Mouse (Mus musculus): ENCODE measurements at regions not wholly inside any gene's neighbourhood (a gene's known extent, or its start where the extent isn't known, plus 50 kb on each side); places are given as distances from the start of the nearest gene placed in this dataset.
"Not testable (repeated sequence)": the region's sequence is repeated elsewhere in the genome, so short reads cannot be mapped to it uniquely, and the experiment has no call there.

GRCm38 (mm10) chr16:73279951-73280350 is 971.8 kb downstream of the Robo1 start:
- in situ Hi-C loops (cut with MboI; ENCODE audit: low pct_unique_long_range_greater_than_20kb), result no loop called here
- no peak for ATAC-seq
- no peak for DNase-seq (ENCODE audit: low read depth, low spot score)
- CTCF ChIA-PET, result no interaction called here
- H3K27me3 ChIP-seq, result no peaks in the 10 kb centered on the region
- no peak for TF ChIP-seq CTCF (IDR thresholded peaks at IDR 0.05)
- POLR2A ChIA-PET, result no interaction called here

DNA sequence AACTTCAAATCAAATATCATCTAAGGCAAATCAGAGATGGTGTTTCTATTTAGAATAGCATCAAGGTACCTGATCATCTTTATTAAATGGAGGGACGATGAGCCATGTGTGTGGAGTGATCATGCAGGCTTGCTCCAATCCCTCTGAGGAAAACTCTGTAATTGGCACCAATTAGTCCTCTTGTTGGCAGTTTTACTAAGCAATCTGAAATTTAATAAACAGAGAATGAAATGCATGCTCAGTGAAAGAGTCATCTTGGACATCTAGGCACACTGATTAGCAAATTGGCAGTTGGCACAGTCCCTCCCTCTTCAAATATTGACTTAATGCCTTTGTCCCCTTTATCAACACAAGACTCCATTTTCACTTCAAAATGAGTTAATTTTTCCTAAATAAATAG is 951.6 kb downstream of the Robo1 start:
- in situ Hi-C loops (cut with MboI; ENCODE audit: low pct_unique_long_range_greater_than_20kb), result no loop called here
- no peak for DNase-seq (ENCODE audit: low read depth, low spot score)
- ChIA-PET POLR2A (no interaction called here), CTCF (no interaction called here)
- no peak for TF ChIP-seq CTCF (IDR thresholded peaks at IDR 0.05)
- H3K27me3 ChIP-seq, result no peaks in the 10 kb centered on the region
- ATAC-seq, result no peak

DNA sequence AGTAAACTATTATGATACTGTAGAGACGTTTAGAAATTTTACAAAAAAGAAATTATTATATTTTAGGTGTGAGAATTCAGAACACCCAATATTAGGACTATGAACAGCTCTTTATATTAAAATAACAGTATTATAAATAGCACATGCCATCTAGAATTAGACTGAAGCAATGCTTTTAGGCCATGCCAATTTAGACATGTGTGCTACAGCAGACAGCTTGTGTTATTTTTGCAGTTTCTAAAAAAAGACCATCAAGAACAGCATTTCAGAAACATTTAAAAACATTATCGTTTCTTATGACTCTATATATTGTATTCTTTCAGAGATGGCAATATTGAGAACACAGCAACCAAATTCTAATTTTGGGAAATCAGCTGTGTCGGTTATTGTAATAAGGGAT is 951.2 kb downstream of the Robo1 start:
- no peak for TF ChIP-seq CTCF (IDR thresholded peaks at IDR 0.05)
- ChIA-PET POLR2A (no interaction called here), CTCF (no interaction called here)
- in situ Hi-C loops (cut with MboI; ENCODE audit: low pct_unique_long_range_greater_than_20kb), result no loop called here
- no peak for DNase-seq (ENCODE audit: low read depth, low spot score)
- no peaks in the 10 kb centered on the region for H3K27me3 ChIP-seq
- no peak for ATAC-seq

DNA sequence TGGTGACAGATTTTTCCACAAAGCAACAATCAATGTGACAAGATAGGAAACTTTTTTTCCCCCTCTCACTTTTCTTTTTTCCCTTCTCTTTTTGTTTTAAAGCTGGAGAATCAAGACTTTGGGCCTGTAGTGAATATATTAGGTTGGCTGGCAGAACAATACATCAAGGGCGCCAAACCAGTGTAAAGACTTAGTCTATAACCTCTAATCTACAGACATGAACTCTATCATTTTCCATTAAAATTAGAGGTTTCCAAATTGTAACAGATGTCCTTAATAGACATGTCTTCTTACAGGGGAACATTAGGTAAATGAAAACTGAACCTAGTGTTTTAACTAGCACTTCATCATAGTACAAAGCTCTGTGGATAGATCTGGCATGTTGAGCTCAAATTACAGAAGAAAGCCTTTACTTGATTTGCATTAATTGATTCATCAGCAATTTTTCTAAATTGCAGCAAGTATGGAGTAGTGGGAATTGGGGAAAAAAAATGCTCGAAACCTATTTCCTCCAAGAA is 937.0 kb downstream of the Robo1 start:
- in situ Hi-C loops (cut with MboI; ENCODE audit: low pct_unique_long_range_greater_than_20kb), result no loop called here
- ChIA-PET POLR2A (no interaction called here), CTCF (no interaction called here)
- TF ChIP-seq CTCF (IDR thresholded peaks at IDR 0.05), result no peak
- DNase-seq (ENCODE audit: low read depth, low spot score), result no peak
- no peak for ATAC-seq
- no peaks in the 10 kb centered on the region for H3K27me3 ChIP-seq

- ChIA-PET CTCF (interaction anchor here (0.9 kb wide), 1 partner anchor 8 kb away, joined by 3 read pairs; no protein-coding TSS in a partner anchor), POLR2A (interaction anchor here (0.7 kb wide), 1 partner anchor 1598 kb away, joined by 3 read pairs; no protein-coding TSS in a partner anchor)
- TF ChIP-seq CTCF (IDR thresholded peaks at IDR 0.05), result no peak
- no peak for DNase-seq (ENCODE audit: low read depth, low spot score)
- ATAC-seq, result no peak
- H3K27me3 ChIP-seq, result no peaks in the 10 kb centered on the region
- in situ Hi-C loops (cut with MboI; ENCODE audit: low pct_unique_long_range_greater_than_20kb), result no loop called here
These were observed 922.5 kb downstream of the Robo1 start for GRCm38 (mm10) chr16:73230599-73230998.

GRCm38 (mm10) chr16:73217555-73217954 is 909.4 kb downstream of the Robo1 start:
- in situ Hi-C loops (cut with MboI; ENCODE audit: low pct_unique_long_range_greater_than_20kb), result no loop called here
- POLR2A ChIA-PET, result no interaction called here
- no peaks in the 10 kb centered on the region for H3K27me3 ChIP-seq
- DNase-seq (ENCODE audit: low read depth, low spot score), result no peak
- no peak for TF ChIP-seq CTCF (IDR thresholded peaks at IDR 0.05)
- no peak for ATAC-seq
- CTCF ChIA-PET, result no interaction called here

DNA sequence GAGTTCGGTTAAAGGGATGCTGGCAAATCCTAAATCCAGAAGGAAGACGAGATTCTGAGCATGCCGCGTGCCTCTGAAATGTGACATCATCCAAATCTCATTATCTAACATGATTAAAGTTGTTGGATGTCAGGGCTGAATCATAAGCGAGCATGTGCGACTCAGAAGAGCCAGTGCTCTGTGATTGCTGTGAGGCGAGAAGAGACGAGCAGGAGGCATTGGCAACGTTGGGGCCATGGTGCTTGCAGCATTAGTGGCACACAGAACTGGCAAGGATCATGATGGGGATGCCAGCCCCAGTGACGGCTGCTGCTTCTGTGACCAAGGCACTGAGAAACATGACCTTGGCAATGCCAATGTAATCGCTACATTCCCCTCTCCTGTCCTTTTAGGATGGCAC is 895.4 kb downstream of the Robo1 start:
- CTCF ChIA-PET, result interaction anchor here (0.5 kb wide), 1 partner anchor 1103 kb away, joined by 3 read pairs; no protein-coding TSS in a partner anchor
- ATAC-seq (no peak), DNase-seq (ENCODE audit: low read depth, low spot score) (no peak)
- TF ChIP-seq CTCF (IDR thresholded peaks at IDR 0.05), result no peak
- POLR2A ChIA-PET, result interaction anchor here (0.6 kb wide), 1 partner anchor 117 kb away, joined by 6 read pairs; no protein-coding TSS in a partner anchor
- in situ Hi-C loops (cut with MboI; ENCODE audit: low pct_unique_long_range_greater_than_20kb), result no loop called here
- H3K27me3 ChIP-seq, result no peaks in the 10 kb centered on the region

DNA sequence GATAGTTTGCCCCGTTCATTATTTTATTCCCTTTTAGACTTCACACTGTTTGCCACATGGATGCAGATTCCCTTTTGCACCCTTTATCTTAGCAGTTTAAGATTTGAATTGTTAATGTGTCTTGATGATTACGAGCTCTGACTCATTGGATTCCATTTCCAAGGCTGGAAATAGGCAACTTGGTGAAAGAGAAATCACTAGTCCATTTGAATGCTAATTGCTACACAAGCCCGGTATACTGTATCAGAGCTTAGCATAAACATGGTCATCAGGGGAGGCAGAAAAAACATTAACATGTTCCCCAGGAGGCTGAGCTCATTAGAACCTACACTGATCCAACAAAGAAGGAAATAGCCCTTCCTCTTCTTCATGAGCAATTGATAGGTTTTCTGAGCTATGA is 892.9 kb downstream of the Robo1 start:
- POLR2A ChIA-PET, result no interaction called here
- CTCF ChIA-PET, result no interaction called here
- ATAC-seq (no peak), DNase-seq (ENCODE audit: low read depth, low spot score) (no peak)
- H3K27me3 ChIP-seq, result no peaks in the 10 kb centered on the region
- no peak for TF ChIP-seq CTCF (IDR thresholded peaks at IDR 0.05)
- in situ Hi-C loops (cut with MboI; ENCODE audit: low pct_unique_long_range_greater_than_20kb), result no loop called here

GRCm38 (mm10) chr16:73182776-73183175 is 874.7 kb downstream of the Robo1 start:
- POLR2A ChIA-PET, result no interaction called here
- ATAC-seq, result no peak

GRCm38 (mm10) chr16:73182258-73182657 is 874.2 kb downstream of the Robo1 start:
- ChIA-PET CTCF (no interaction called here), POLR2A (no interaction called here)
- in situ Hi-C loops (cut with MboI; ENCODE audit: low pct_unique_long_range_greater_than_20kb), result no loop called here
- TF ChIP-seq CTCF (IDR thresholded peaks at IDR 0.05), result no peak
- no peaks in the 10 kb centered on the region for H3K27me3 ChIP-seq
- DNase-seq (ENCODE audit: low read depth, low spot score), result no peak
- ATAC-seq, result no peak

More at GRCm38 (mm10) chr16:73182776-73183175, 874.7 kb downstream of the Robo1 start:
- no peak for TF ChIP-seq CTCF (IDR thresholded peaks at IDR 0.05)
- in situ Hi-C loops (cut with MboI; ENCODE audit: low pct_unique_long_range_greater_than_20kb), result no loop called here
- CTCF ChIA-PET, result no interaction called here
- DNase-seq (ENCODE audit: low read depth, low spot score), result no peak
- H3K27me3 ChIP-seq, result no peaks in the 10 kb centered on the region

GRCm38 (mm10) chr16:73155447-73155846 is 847.3 kb downstream of the Robo1 start:
- POLR2A ChIA-PET, result no interaction called here
- DNase-seq (ENCODE audit: low read depth, low spot score) (no peak), ATAC-seq (no peak)
- no peaks in the 10 kb centered on the region for H3K27me3 ChIP-seq
- peak; percentile 42 for TF ChIP-seq CTCF (IDR thresholded peaks at IDR 0.05)
- in situ Hi-C loops (cut with MboI; ENCODE audit: low pct_unique_long_range_greater_than_20kb), result no loop called here
- CTCF ChIA-PET, result no interaction called here

- DNase-seq (ENCODE audit: low read depth, low spot score); ATAC-seq; H3K27me3 ChIP-seq; in situ Hi-C loops (cut with MboI; ENCODE audit: low pct_unique_long_range_greater_than_20kb); CTCF ChIA-PET; POLR2A ChIA-PET: not testable (repeated sequence)
These were observed 819.8 kb downstream of the Robo1 start for GRCm38 (mm10) chr16:73127927-73128326.
